Mouse (Mus musculus): Measurements from ENCODE around the gene 4930539E08Rik. TPM values are rescaled to one million over a fixed set of nuclear protein-coding genes. Genes with fewer than 3 reads are reported as not detected.

Gene 4930539E08Rik
- polyA plus RNA-seq, 1 experiment from 2014 or later: 0.19 TPM

DNA sequence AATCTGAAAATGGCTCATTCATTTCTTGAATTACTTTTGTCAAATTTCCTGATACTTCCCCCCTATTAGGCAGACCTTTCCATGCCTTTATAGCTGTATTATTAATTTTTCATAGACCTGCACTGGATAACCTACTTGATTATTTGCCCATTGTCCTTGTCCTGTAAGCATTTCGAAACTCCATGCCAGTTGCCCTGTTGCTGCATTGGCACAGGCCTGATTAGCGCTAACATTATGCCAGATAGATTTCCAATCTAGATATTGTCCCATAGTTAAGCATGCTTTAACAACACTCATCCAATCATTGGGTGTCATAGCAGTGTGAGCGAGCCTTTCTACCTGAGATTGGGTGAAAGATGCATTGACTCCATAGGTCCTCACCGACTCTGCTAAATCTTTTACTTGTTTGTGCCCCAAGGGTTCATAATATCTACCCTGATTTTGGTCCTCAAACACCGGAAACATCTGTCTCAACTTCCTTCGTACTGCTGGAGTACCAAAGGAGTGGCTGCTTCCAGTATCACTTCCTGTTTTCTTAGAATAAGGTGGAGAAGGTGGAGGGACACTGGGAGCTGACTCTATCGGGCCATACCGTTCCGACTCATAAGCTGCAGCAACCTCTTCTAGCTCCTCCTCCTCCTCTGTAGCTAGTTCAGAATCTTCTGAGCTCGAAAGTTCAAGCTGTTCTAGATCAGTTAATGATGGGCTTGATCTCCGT lies 20.9 kb downstream of the 4930539E08Rik start:
- Histone ChIP-seq H3K27me3 (ENCODE audit: control insufficient read depth, insufficient read depth, low read length) (no peaks in the 10 kb centered on the region), H3K36me3 (ENCODE audit: control insufficient read depth, insufficient read depth, low read length) (no peaks in the 10 kb centered on the region), H3K9ac (ENCODE audit: low read length) (no peak overlapping the region), H3K9me3 (ENCODE audit: control insufficient read depth, low read length) (no peaks in the 10 kb centered on the region), H3K4me2 (ENCODE audit: low read depth, low read length, severe bottlenecking) (no peak overlapping the region), H3K4me1 (replicated peaks; ENCODE audit: control insufficient read depth, insufficient read depth, low read length) (no peaks in the 10 kb centered on the region), H3K4me3 (ENCODE audit: low read depth, low read length) (no peak overlapping the region), H3K27ac (ENCODE audit: low read depth, low read length) (no peak overlapping the region)
- no peak for DNase-seq (ENCODE audit: low spot score)
- 88% methylated on average over 11 of the region's 11 CpGs for WGBS
- no peak for ATAC-seq (replicated peaks; ENCODE audit: low FRiP score)

DNA sequence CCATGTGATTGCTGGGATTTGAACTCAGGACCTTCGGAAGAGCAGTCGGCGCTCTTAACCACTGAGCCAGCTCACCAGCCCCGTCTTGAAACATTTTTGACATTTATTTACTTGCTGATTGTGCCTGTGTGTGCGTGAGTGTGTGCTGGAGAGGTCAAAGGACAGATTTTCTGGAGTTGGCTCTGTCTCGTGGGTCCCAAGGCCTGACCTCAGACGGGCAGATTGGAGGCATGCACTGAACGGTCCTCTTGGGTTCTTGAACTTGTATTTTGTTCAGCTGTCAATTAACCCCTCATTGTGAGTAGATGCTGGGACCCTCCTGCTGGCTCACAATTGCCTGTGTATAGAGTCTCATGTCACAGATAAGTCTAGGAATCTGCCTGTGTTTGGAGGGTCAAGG lies 28.9 kb downstream of the 4930539E08Rik start:
- 85% methylated on average over 8 of the region's 8 CpGs for WGBS
- H3K27me3 ChIP-seq (ENCODE audit: control insufficient read depth, insufficient read depth, low read length): no peaks in the 10 kb centered on the region
- H3K4me1 ChIP-seq (replicated peaks; ENCODE audit: control insufficient read depth, insufficient read depth, low read length): no peaks in the 10 kb centered on the region
- no peak overlapping the region for H3K4me3 ChIP-seq (ENCODE audit: low read depth, low read length)
- no peak overlapping the region for H3K9ac ChIP-seq (ENCODE audit: low read length)
- no peak overlapping the region for H3K27ac ChIP-seq (ENCODE audit: low read depth, low read length)
- ATAC-seq (replicated peaks; ENCODE audit: low FRiP score) (no peak), DNase-seq (ENCODE audit: low spot score) (no peak)
- H3K36me3 ChIP-seq (ENCODE audit: control insufficient read depth, insufficient read depth, low read length): no peaks in the 10 kb centered on the region
- H3K4me2 ChIP-seq (ENCODE audit: low read depth, low read length, severe bottlenecking): no peak overlapping the region
- H3K9me3 ChIP-seq (ENCODE audit: control insufficient read depth, low read length): no peaks in the 10 kb centered on the region; the same call in 1 of the 2 replicates

DNA sequence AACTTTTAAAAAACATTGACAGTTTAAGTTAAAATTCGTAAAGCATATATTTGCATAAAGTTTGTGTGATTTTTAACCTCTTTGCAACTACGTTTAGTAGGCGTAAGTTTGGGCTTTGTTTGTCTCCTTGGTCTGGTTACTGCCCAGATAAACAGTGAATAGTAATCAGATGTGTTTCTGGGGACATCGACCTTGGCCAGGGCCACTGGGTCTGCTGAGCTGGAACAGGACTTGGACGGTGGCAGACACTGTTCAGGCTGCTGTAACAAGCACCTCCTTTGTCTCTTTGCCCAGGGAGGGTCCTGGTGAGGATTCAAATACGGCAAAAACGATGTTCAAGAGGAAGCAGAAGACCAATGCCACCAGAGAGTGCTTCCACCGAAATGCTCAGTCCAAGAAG lies 29.9 kb downstream of the 4930539E08Rik start:
- no peaks in the 10 kb centered on the region for H3K4me1 ChIP-seq (replicated peaks; ENCODE audit: control insufficient read depth, insufficient read depth, low read length)
- no peak for ATAC-seq (replicated peaks; ENCODE audit: low FRiP score)
- no peak for DNase-seq (ENCODE audit: low spot score)
- H3K4me2 ChIP-seq (ENCODE audit: low read depth, low read length, severe bottlenecking): no peak overlapping the region
- no peaks in the 10 kb centered on the region; the same call in 1 of the 2 replicates for H3K9me3 ChIP-seq (ENCODE audit: control insufficient read depth, low read length)
- no peaks in the 10 kb centered on the region for H3K36me3 ChIP-seq (ENCODE audit: control insufficient read depth, insufficient read depth, low read length)
- 87% methylated on average over 8 of the region's 8 CpGs for WGBS
- no peak overlapping the region for H3K4me3 ChIP-seq (ENCODE audit: low read depth, low read length)
- H3K27me3 ChIP-seq (ENCODE audit: control insufficient read depth, insufficient read depth, low read length): peaks cover 4% of the 10 kb centered on the region
- H3K27ac ChIP-seq (ENCODE audit: low read depth, low read length): no peak overlapping the region
- no peak overlapping the region for H3K9ac ChIP-seq (ENCODE audit: low read length)

DNA sequence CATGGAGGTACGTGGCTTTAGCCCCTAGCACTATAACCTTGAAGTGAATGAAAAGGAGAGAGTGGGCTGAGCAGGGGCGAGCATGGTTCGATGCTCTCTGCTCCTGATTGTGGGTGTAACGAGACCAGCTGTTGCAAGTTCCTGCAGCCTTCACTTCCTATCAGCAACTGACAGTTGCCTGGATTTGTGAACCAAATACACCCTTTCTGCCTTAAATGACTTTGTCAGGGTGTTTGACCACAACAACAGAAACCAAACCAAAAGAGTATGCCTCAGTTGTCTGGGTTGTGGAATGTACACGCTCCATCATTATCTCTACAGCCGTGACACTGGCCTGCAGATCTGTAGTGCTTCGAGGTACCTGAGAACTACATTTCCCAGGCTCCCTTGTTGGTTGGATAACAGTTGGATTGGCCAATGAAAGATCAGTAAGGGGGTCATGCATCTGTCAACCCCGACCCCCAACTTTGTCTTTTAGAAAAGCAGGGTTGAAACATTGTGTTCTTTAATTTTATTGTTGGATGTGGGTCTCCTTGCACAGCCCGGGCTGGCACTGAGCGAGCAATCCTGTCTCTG lies 31.1 kb downstream of the 4930539E08Rik start:
- DNase-seq (ENCODE audit: low spot score) (no peak), ATAC-seq (replicated peaks; ENCODE audit: low FRiP score) (no peak)
- Histone ChIP-seq H3K9ac (ENCODE audit: low read length) (no peak overlapping the region), H3K4me3 (ENCODE audit: low read depth, low read length) (no peak overlapping the region), H3K36me3 (ENCODE audit: control insufficient read depth, insufficient read depth, low read length) (no peaks in the 10 kb centered on the region), H3K4me1 (replicated peaks; ENCODE audit: control insufficient read depth, insufficient read depth, low read length) (no peaks in the 10 kb centered on the region; the same call in 1 of the 2 replicates), H3K9me3 (ENCODE audit: control insufficient read depth, low read length) (no peaks in the 10 kb centered on the region; the same call in 1 of the 2 replicates), H3K27ac (ENCODE audit: low read depth, low read length) (no peak overlapping the region), H3K27me3 (ENCODE audit: control insufficient read depth, insufficient read depth, low read length) (peaks cover 4% of the 10 kb centered on the region), H3K4me2 (ENCODE audit: low read depth, low read length, severe bottlenecking) (no peak overlapping the region)
- 74% methylated on average over 10 of the region's 10 CpGs for WGBS

DNA sequence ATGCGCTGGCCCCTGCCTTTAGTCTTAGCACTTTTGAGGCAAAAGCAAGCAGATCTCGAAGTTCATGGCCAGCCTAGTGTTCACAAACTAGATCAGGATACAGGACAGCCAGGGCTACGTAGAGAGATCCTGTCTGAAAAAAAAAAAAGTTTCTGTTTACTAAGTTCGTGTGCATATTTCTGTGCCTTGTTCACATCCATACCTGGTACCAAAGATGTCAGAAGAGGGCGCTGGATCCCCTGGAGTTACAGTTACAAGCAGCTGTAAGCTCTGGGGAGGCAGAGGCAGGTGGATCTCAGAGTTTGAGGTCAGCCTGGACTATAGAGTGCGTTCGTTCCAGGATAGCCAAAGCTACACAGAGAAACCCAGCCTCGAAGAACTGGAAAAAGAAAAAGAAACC lies 32.3 kb downstream of the 4930539E08Rik start:
- no peak overlapping the region; the same call in 1 of the 2 replicates for H3K4me2 ChIP-seq (ENCODE audit: low read depth, low read length, severe bottlenecking)
- H3K27ac ChIP-seq (ENCODE audit: low read depth, low read length): no peak overlapping the region
- DNase-seq (ENCODE audit: low spot score) (no peak), ATAC-seq (replicated peaks; ENCODE audit: low FRiP score) (no peak)
- H3K4me1 ChIP-seq (replicated peaks; ENCODE audit: control insufficient read depth, insufficient read depth, low read length): no peaks in the 10 kb centered on the region; the same call in 1 of the 2 replicates
- H3K9me3 ChIP-seq (ENCODE audit: control insufficient read depth, low read length): no peaks in the 10 kb centered on the region
- 62% methylated on average over 8 of the region's 8 CpGs for WGBS
- H3K36me3 ChIP-seq (ENCODE audit: control insufficient read depth, insufficient read depth, low read length): no peaks in the 10 kb centered on the region
- no peak overlapping the region for H3K9ac ChIP-seq (ENCODE audit: low read length)
- H3K4me3 ChIP-seq (ENCODE audit: low read depth, low read length): no peak overlapping the region
- peaks cover 4% of the 10 kb centered on the region for H3K27me3 ChIP-seq (ENCODE audit: control insufficient read depth, insufficient read depth, low read length)

DNA sequence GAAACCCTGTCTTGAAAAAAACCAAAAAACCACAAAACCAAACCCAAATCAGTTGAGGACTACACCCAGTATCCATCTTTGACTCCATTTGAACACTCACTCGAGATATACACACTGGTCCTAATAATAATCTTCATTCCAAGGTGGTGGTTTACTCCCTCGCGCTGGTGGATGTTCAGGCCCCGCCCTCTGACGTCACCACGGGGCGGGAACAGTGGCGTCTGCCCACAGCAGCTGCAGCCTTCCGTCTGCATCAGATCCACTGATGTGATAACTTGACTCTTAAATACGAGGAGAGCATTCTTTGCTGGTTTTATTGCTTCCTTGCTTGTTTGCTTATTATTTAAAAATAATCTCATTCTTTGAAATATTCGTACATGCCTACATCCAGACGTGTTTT lies 32.8 kb downstream of the 4930539E08Rik start:
- DNase-seq (ENCODE audit: low spot score) (peak; percentile 84), ATAC-seq (replicated peaks; ENCODE audit: low FRiP score) (0 out of 2 replicates have a peak, but pooled peaks have one; percentile 49)
- Histone ChIP-seq H3K9ac (ENCODE audit: low read length) (no peak overlapping the region), H3K27me3 (ENCODE audit: control insufficient read depth, insufficient read depth, low read length) (peaks cover 4% of the 10 kb centered on the region), H3K9me3 (ENCODE audit: control insufficient read depth, low read length) (no peaks in the 10 kb centered on the region), H3K36me3 (ENCODE audit: control insufficient read depth, insufficient read depth, low read length) (no peaks in the 10 kb centered on the region), H3K4me2 (ENCODE audit: low read depth, low read length, severe bottlenecking) (peak overlapping the region; percentile 29), H3K4me3 (ENCODE audit: low read depth, low read length) (no peak overlapping the region), H3K27ac (ENCODE audit: low read depth, low read length) (no peak overlapping the region), H3K4me1 (replicated peaks; ENCODE audit: control insufficient read depth, insufficient read depth, low read length) (no peaks in the 10 kb centered on the region; the same call in 1 of the 2 replicates)
- 10% methylated on average over 12 of the region's 12 CpGs for WGBS

DNA sequence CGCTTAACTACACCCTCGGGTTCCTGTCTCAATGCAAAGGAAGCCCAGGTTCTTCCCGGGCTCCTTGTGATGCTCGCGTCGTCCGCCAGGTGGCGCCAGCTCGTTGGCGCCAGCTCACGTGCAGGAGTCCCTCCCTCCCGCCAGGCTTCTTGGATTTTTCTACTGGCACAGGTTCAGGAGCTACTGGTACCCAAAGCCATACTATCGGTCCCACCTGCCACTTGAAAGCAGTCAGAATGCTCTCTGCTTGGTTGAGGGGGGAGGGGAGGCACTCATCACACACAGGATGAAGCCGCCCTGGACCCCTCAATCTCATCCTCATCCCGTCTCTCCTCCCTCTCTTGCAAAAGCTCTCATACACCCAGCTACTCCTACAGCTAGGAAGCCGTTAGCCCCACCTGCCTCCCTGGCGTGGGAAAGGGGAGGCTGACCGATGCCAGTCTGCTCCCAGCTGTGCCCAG lies 35.2 kb downstream of the 4930539E08Rik start:
- DNase-seq (ENCODE audit: low spot score): peak; percentile 92
- no peak overlapping the region for H3K4me3 ChIP-seq (ENCODE audit: low read depth, low read length)
- 7% methylated on average over 18 of the region's 18 CpGs for WGBS
- H3K27me3 ChIP-seq (ENCODE audit: control insufficient read depth, insufficient read depth, low read length): peaks cover 4% of the 10 kb centered on the region
- H3K4me1 ChIP-seq (replicated peaks; ENCODE audit: control insufficient read depth, insufficient read depth, low read length): no peaks in the 10 kb centered on the region; the same call in 1 of the 2 replicates
- ATAC-seq (replicated peaks; ENCODE audit: low FRiP score): 0 out of 2 replicates have a peak, but pooled peaks have one; percentile 30
- no peak overlapping the region for H3K27ac ChIP-seq (ENCODE audit: low read depth, low read length)
- no peak overlapping the region for H3K9ac ChIP-seq (ENCODE audit: low read length)
- H3K4me2 ChIP-seq (ENCODE audit: low read depth, low read length, severe bottlenecking): peak overlapping the region; percentile 29
- no peaks in the 10 kb centered on the region for H3K9me3 ChIP-seq (ENCODE audit: control insufficient read depth, low read length)
- no peaks in the 10 kb centered on the region for H3K36me3 ChIP-seq (ENCODE audit: control insufficient read depth, insufficient read depth, low read length)

DNA sequence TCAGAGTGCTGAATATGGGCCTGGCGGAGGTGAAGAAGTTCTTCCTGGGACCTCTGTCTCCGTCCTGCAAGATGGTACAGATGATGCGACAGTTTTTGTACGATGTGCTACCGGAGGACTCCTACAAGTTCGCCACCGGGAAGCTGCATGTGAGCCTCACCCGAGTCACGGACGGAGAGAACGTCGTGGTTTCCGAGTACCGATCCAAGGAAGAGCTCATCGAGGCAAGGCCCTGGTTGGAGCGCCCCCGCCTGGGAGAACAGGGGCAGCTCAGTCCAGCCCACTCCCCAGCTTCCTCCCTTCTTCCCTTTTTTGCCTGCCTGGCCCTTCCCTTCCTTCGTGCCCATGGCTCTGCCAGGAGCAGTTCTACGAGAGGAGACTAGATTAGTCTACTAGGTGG lies 38.3 kb downstream of the 4930539E08Rik start:
- no peak for ATAC-seq (replicated peaks; ENCODE audit: low FRiP score)

More for the DNA sequence above, 38.3 kb downstream of the 4930539E08Rik start:
- peak overlapping the region; percentile 6; the same call in 1 of the 2 replicates for H3K9ac ChIP-seq (ENCODE audit: low read length)
- peaks cover 4% of the 10 kb centered on the region for H3K27me3 ChIP-seq (ENCODE audit: control insufficient read depth, insufficient read depth, low read length)
- no peaks in the 10 kb centered on the region; the same call in 1 of the 2 replicates for H3K4me1 ChIP-seq (replicated peaks; ENCODE audit: control insufficient read depth, insufficient read depth, low read length)
- no peak overlapping the region for H3K4me3 ChIP-seq (ENCODE audit: low read depth, low read length)
- 0 out of 2 replicates have a peak overlapping the region, but pooled peaks have one; percentile 8 for H3K4me2 ChIP-seq (ENCODE audit: low read depth, low read length, severe bottlenecking)
- no peaks in the 10 kb centered on the region for H3K9me3 ChIP-seq (ENCODE audit: control insufficient read depth, low read length)
- WGBS: 14% methylated on average over 19 of the region's 19 CpGs
- peak; percentile 78 for DNase-seq (ENCODE audit: low spot score)
- H3K27ac ChIP-seq (ENCODE audit: low read depth, low read length): no peak overlapping the region
- no peaks in the 10 kb centered on the region for H3K36me3 ChIP-seq (ENCODE audit: control insufficient read depth, insufficient read depth, low read length)
